Mouse (Mus musculus): ENCODE data around the gene Megf11. TPM values are rescaled to one million over a fixed set of nuclear protein-coding genes. Genes with fewer than 3 reads are reported as not detected.
"Not testable (repeated sequence)": the region's sequence is repeated elsewhere in the genome, so short reads cannot be mapped to it uniquely, and the experiment has no call there.

The Megf11 gene
- total and polyA plus RNA-seq, 3 experiments = 0.33 to 2.0 (median 1.6) TPM

GRCm38 (mm10) chr9:64472743-64473142 is 87.3 kb downstream of the Megf11 start:
- no peak overlapping the region for H3K27ac ChIP-seq
- no peak for DNase-seq
- no peaks in the 10 kb centered on the region for H3K36me3 ChIP-seq (ENCODE audit: control insufficient read depth, insufficient read depth, low read length)
- H3K4me3 ChIP-seq = no peak overlapping the region
- H3K4me1 ChIP-seq (ENCODE audit: control insufficient read depth, insufficient read depth, low read length) = no peaks in the 10 kb centered on the region
- 34% methylated on average over 6 of the region's 6 CpGs for WGBS
- TF ChIP-seq CTCF (IDR thresholded peaks at IDR 0.05) (no peak), EP300 (IDR thresholded peaks at IDR 0.05; ENCODE audit: insufficient read depth, low read depth, low read length) (no peak), POLR2A (IDR thresholded peaks at IDR 0.05; ENCODE audit: insufficient read depth, low read depth, low read length) (no peak)
- no peaks in the 10 kb centered on the region for H3K27me3 ChIP-seq (ENCODE audit: control insufficient read depth, insufficient read depth, low read length)
- intact Hi-C loops (cut with DNase I) = no loop called here
- H3K9ac ChIP-seq (ENCODE audit: low read depth, low read length) = no peak overlapping the region
- no peaks in the 10 kb centered on the region for H3K79me2 ChIP-seq (replicated peaks; ENCODE audit: control insufficient read depth, insufficient read depth, low read length)

DNA sequence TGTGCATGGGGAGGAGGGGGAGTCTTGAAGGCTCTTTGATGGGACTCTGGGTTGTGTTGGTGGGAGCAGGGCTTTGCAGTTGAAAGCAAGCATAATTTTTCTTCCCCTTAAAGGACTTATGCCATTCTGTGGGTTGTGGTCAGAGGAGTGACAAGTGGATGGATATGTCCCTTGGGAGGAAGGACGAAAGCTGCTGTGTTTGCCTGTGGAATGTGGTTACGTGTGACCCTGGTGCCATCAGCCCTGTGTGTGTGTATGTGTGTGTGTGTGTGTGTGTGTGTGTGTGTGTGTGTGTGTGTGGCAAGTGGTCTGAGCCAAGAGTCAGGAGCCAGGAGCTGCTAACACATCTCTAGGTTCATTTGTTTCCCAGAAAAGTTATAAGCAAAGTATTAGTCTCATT is 87.7 kb downstream of the Megf11 start:
- Histone ChIP-seq H3K27ac (no peak overlapping the region), H3K9ac (ENCODE audit: low read depth, low read length) (no peak overlapping the region), H3K79me2 (replicated peaks; ENCODE audit: control insufficient read depth, insufficient read depth, low read length) (no peaks in the 10 kb centered on the region), H3K4me3 (no peak overlapping the region), H3K36me3 (ENCODE audit: control insufficient read depth, insufficient read depth, low read length) (no peaks in the 10 kb centered on the region), H3K4me1 (ENCODE audit: control insufficient read depth, insufficient read depth, low read length) (no peaks in the 10 kb centered on the region), H3K27me3 (ENCODE audit: control insufficient read depth, insufficient read depth, low read length) (no peaks in the 10 kb centered on the region)
- TF ChIP-seq EP300 (IDR thresholded peaks at IDR 0.05; ENCODE audit: insufficient read depth, low read depth, low read length) (no peak), CTCF (IDR thresholded peaks at IDR 0.05) (no peak), POLR2A (IDR thresholded peaks at IDR 0.05; ENCODE audit: insufficient read depth, low read depth, low read length) (no peak)
- DNase-seq = no peak
- intact Hi-C loops (cut with DNase I) = no loop called here
- WGBS = 24% methylated on average over 2 of the region's 2 CpGs

DNA sequence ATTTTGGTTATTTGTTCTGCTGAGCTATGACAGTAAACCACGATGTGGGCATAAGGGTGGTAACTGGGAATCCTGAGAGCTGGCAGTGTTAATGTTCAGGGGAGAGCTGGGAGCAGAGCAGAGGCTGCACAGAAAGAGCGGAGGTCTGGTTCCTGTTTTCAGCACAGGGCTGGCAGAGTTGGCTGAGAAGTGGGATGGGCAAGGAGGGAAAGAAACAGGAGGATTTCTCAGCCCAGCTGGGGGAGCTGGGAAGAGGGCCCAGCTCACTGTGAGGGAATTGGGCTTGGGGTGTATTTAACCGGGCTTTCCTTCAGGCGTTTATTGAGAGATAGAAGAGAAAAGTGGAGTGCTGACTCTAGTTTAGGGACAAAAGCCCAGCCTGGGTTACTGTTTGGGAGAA is 88.3 kb downstream of the Megf11 start:
- 52% methylated on average over 4 of the region's 4 CpGs for WGBS
- H3K27me3 ChIP-seq (ENCODE audit: control insufficient read depth, insufficient read depth, low read length) = no peaks in the 10 kb centered on the region
- H3K36me3 ChIP-seq (ENCODE audit: control insufficient read depth, insufficient read depth, low read length) = no peaks in the 10 kb centered on the region
- H3K4me3 ChIP-seq = no peak overlapping the region
- H3K4me1 ChIP-seq (ENCODE audit: control insufficient read depth, insufficient read depth, low read length) = no peaks in the 10 kb centered on the region
- no peak for DNase-seq
- TF ChIP-seq POLR2A (IDR thresholded peaks at IDR 0.05; ENCODE audit: insufficient read depth, low read depth, low read length) (no peak), EP300 (IDR thresholded peaks at IDR 0.05; ENCODE audit: insufficient read depth, low read depth, low read length) (no peak), CTCF (IDR thresholded peaks at IDR 0.05) (no peak)
- intact Hi-C loops (cut with DNase I) = no loop called here
- H3K9ac ChIP-seq (ENCODE audit: low read depth, low read length) = no peak overlapping the region
- no peak overlapping the region for H3K27ac ChIP-seq
- no peaks in the 10 kb centered on the region for H3K79me2 ChIP-seq (replicated peaks; ENCODE audit: control insufficient read depth, insufficient read depth, low read length)

GRCm38 (mm10) chr9:64474142-64474541 is 88.7 kb downstream of the Megf11 start:
- H3K27me3 ChIP-seq (ENCODE audit: control insufficient read depth, insufficient read depth, low read length) = no peaks in the 10 kb centered on the region
- no peak overlapping the region for H3K9ac ChIP-seq (ENCODE audit: low read depth, low read length)
- H3K36me3 ChIP-seq (ENCODE audit: control insufficient read depth, insufficient read depth, low read length) = no peaks in the 10 kb centered on the region
- no peak overlapping the region for H3K4me3 ChIP-seq
- no peak overlapping the region for H3K27ac ChIP-seq
- no peaks in the 10 kb centered on the region for H3K79me2 ChIP-seq (replicated peaks; ENCODE audit: control insufficient read depth, insufficient read depth, low read length)
- no peak for TF ChIP-seq CTCF (IDR thresholded peaks at IDR 0.05)
- 30% methylated on average over 4 of the region's 4 CpGs for WGBS
- peak in 1 of 2 experiments; percentile 10 for DNase-seq
- H3K4me1 ChIP-seq (ENCODE audit: control insufficient read depth, insufficient read depth, low read length) = no peaks in the 10 kb centered on the region
- intact Hi-C loops (cut with DNase I) = no loop called here

DNA sequence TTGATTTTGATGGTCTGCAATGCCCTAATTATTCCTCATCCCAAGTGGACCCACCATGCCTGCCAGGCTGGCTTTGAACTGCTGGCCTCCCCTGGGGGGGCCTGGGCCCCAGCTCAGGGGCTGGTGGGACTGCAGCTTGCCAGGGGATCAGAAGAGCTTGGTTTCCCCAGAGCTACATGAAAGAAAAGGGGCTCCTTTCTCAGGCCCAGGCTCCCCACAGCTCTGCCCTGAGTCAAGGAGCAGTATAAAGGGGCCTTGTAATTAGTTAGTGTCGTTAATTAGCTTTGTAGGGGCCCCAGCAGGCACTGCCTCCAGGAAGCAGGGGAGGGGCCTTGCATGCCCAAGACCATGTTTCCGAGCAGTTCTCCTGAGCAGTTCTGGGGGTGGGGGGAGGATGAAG is 90.5 kb downstream of the Megf11 start:
- 56% methylated on average over 2 of the region's 2 CpGs for WGBS
- intact Hi-C loops (cut with DNase I) = no loop called here
- no peak overlapping the region for H3K9ac ChIP-seq (ENCODE audit: low read depth, low read length)

DNA sequence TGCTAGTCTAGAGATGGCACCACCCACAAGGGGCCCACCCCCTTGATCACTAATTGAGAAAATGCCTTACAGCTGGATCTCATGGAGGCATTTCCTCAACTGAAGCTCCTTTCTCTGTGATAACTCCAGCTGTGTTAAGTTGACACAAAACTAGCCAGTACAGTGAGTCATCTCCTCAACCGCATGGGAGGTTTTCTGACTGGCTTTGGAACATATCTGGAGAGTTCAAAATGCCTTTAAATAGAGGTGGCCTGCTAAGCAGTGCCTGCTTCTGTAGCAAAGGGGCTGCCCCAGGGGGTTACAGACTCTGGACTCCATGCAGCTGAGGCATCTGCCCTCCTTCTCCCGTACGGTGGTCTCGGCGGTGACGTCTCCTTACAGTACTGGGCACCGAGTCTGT is 92.0 kb downstream of the Megf11 start:
- H3K9ac ChIP-seq (ENCODE audit: low read depth, low read length); H3K36me3 ChIP-seq (ENCODE audit: control insufficient read depth, insufficient read depth, low read length); H3K4me3 ChIP-seq; DNase-seq; H3K27me3 ChIP-seq (ENCODE audit: control insufficient read depth, insufficient read depth, low read length); H3K79me2 ChIP-seq (replicated peaks; ENCODE audit: control insufficient read depth, insufficient read depth, low read length); H3K27ac ChIP-seq; intact Hi-C loops (cut with DNase I); H3K4me1 ChIP-seq (ENCODE audit: control insufficient read depth, insufficient read depth, low read length): not testable (repeated sequence)
- 72% methylated on average over 7 of the region's 7 CpGs for WGBS

More for the DNA sequence above, 90.5 kb downstream of the Megf11 start:
- H3K27me3 ChIP-seq (ENCODE audit: control insufficient read depth, insufficient read depth, low read length) = no peaks in the 10 kb centered on the region
- no peaks in the 10 kb centered on the region for H3K4me1 ChIP-seq (ENCODE audit: control insufficient read depth, insufficient read depth, low read length)
- no peak overlapping the region for H3K4me3 ChIP-seq
- no peak for DNase-seq
- H3K79me2 ChIP-seq (replicated peaks; ENCODE audit: control insufficient read depth, insufficient read depth, low read length) = no peaks in the 10 kb centered on the region
- H3K36me3 ChIP-seq (ENCODE audit: control insufficient read depth, insufficient read depth, low read length) = no peaks in the 10 kb centered on the region
- TF ChIP-seq EP300 (IDR thresholded peaks at IDR 0.05; ENCODE audit: insufficient read depth, low read depth, low read length) (no peak), CTCF (IDR thresholded peaks at IDR 0.05) (no peak), POLR2A (IDR thresholded peaks at IDR 0.05; ENCODE audit: insufficient read depth, low read depth, low read length) (no peak)
- no peak overlapping the region for H3K27ac ChIP-seq

DNA sequence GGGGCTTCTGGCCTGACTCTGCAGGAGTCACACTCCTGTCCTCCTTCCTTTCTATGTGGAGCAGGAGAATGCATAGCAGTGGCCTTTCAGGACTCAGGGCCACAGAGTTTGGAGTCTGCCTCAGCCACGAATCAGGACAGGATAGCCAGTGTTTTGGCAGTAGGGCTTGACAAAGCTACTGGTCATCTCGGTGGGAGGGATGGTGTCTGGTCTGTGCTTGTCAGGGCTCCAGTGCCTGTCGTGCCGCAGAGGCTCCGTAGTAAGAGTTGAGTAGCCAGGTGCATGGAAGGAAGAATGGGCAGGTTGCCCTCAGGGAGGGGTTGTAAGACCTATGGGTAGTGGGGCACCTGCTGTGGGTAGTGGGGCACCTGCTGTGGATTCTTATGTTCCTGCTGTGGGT is 96.7 kb downstream of the Megf11 start:
- 75% methylated on average over 5 of the region's 5 CpGs for WGBS
- H3K4me1 ChIP-seq (ENCODE audit: control insufficient read depth, insufficient read depth, low read length) = no peaks in the 10 kb centered on the region
- no peak overlapping the region for H3K4me3 ChIP-seq
- H3K27me3 ChIP-seq (ENCODE audit: control insufficient read depth, insufficient read depth, low read length) = no peaks in the 10 kb centered on the region
- no peak overlapping the region for H3K9ac ChIP-seq (ENCODE audit: low read depth, low read length)
- TF ChIP-seq CTCF (IDR thresholded peaks at IDR 0.05) = no peak
- TF ChIP-seq POLR2A (IDR thresholded peaks at IDR 0.05; ENCODE audit: insufficient read depth, low read depth, low read length) = no peak
- no peak for TF ChIP-seq EP300 (IDR thresholded peaks at IDR 0.05; ENCODE audit: insufficient read depth, low read depth, low read length)
- no peak overlapping the region for H3K27ac ChIP-seq
- no peaks in the 10 kb centered on the region for H3K79me2 ChIP-seq (replicated peaks; ENCODE audit: control insufficient read depth, insufficient read depth, low read length)
- no peak for DNase-seq
- no peaks in the 10 kb centered on the region for H3K36me3 ChIP-seq (ENCODE audit: control insufficient read depth, insufficient read depth, low read length)
- intact Hi-C loops (cut with DNase I) = no loop called here
